Mouse (Mus musculus): Measurements from ENCODE around the gene Dnah9. TPM values are rescaled to one million over a fixed set of nuclear protein-coding genes. Genes with fewer than 3 reads are reported as not detected.

The Dnah9 gene
- not detected in 2 replicates for polyA plus RNA-seq (2012)

GRCm38 (mm10) chr11:66167801-66168651 is at the start of gene Dnah9:
Gene Dnah9, minus strand, starts transcription at chr11:66168551.
- no peak for TF ChIP-seq GATA1 (IDR thresholded peaks at IDR 0.05; ENCODE audit: low read length)

GRCm38 (mm10) chr11:66188627-66189287 is 20.4 kb upstream of the Dnah9 start:
- TF ChIP-seq GATA1 (IDR thresholded peaks at IDR 0.05; ENCODE audit: low read length): no peak

GRCm38 (mm10) chr11:66188146-66188545 is 19.8 kb upstream of the Dnah9 start:
- no peak for TF ChIP-seq GATA1 (IDR thresholded peaks at IDR 0.05; ENCODE audit: low read length)

- no peak for TF ChIP-seq GATA1 (IDR thresholded peaks at IDR 0.05; ENCODE audit: low read length)
Observed at GRCm38 (mm10) chr11:66177781-66178180, 9.4 kb upstream of the Dnah9 start.

- no peak for TF ChIP-seq GATA1 (IDR thresholded peaks at IDR 0.05; ENCODE audit: low read length)
Observed at GRCm38 (mm10) chr11:66164022-66164421, 4.3 kb downstream of the Dnah9 start.

- TF ChIP-seq GATA1 (IDR thresholded peaks at IDR 0.05; ENCODE audit: low read length): no peak
Observed at GRCm38 (mm10) chr11:66140631-66141252, 27.6 kb downstream of the Dnah9 start.

- no peak for TF ChIP-seq GATA1 (IDR thresholded peaks at IDR 0.05; ENCODE audit: low read length)
Observed at GRCm38 (mm10) chr11:66134826-66135225, 33.5 kb downstream of the Dnah9 start.

GRCm38 (mm10) chr11:66126150-66126549 is 42.2 kb downstream of the Dnah9 start:
- TF ChIP-seq GATA1 (IDR thresholded peaks at IDR 0.05; ENCODE audit: low read length): no peak

GRCm38 (mm10) chr11:66124496-66124895 is 43.9 kb downstream of the Dnah9 start:
- TF ChIP-seq GATA1 (IDR thresholded peaks at IDR 0.05; ENCODE audit: low read length): no peak

GRCm38 (mm10) chr11:66122017-66122416 is 46.3 kb downstream of the Dnah9 start:
- TF ChIP-seq GATA1 (IDR thresholded peaks at IDR 0.05; ENCODE audit: low read length): no peak

- TF ChIP-seq GATA1 (IDR thresholded peaks at IDR 0.05; ENCODE audit: low read length): no peak
Observed at GRCm38 (mm10) chr11:66083663-66084254, 84.6 kb downstream of the Dnah9 start.

GRCm38 (mm10) chr11:66072921-66073320 is 95.4 kb downstream of the Dnah9 start:
- TF ChIP-seq GATA1 (IDR thresholded peaks at IDR 0.05; ENCODE audit: low read length): no peak

- no peak for TF ChIP-seq GATA1 (IDR thresholded peaks at IDR 0.05; ENCODE audit: low read length)
Observed at GRCm38 (mm10) chr11:66058956-66059355, 109.4 kb downstream of the Dnah9 start.

GRCm38 (mm10) chr11:66051294-66051693 is 117.1 kb downstream of the Dnah9 start:
- no peak for TF ChIP-seq GATA1 (IDR thresholded peaks at IDR 0.05; ENCODE audit: low read length)

- no peak for TF ChIP-seq GATA1 (IDR thresholded peaks at IDR 0.05; ENCODE audit: low read length)
Observed at GRCm38 (mm10) chr11:66049146-66049545, 119.2 kb downstream of the Dnah9 start.

All from G1E-ER4 (cell line).